Mouse (Mus musculus) spleen, adult 2 months (tissue): ENCODE measurements around the gene Myadm. TPM values are rescaled to one million over a fixed set of nuclear protein-coding genes. Genes with fewer than 3 reads are reported as not detected.

ENCODE experiments used
- DNase-seq, 2 experiments: peaks; one replicate each; pipeline versions ENCODE4 v3.0.0 to v3.0.0-alpha.2; 2012 to 2021; ENCODE audit warnings: low spot score in 2 of 2, low read depth in 1 of 2
- H3K27ac ChIP-seq: fragments of 200-500 bp; 2 replicates; pipeline ENCODE4 v1.5.1; 2012; ENCODE audit warnings: low read length, inconsistent platforms; ENCODE audit not compliant: insufficient read depth
- H3K27me3 ChIP-seq: fragments of 200-500 bp; 2 replicates; pipeline ENCODE4 v1.6.1; 2012; ENCODE audit warnings: mild to moderate bottlenecking, moderate library complexity, low read length, inconsistent platforms; ENCODE audit not compliant: control insufficient read depth, insufficient read depth
- H3K36me3 ChIP-seq: fragments of 200-500 bp; 2 replicates; pipeline ENCODE4 v1.6.1; 2012; ENCODE audit warnings: mild to moderate bottlenecking, low read length, inconsistent platforms; ENCODE audit not compliant: control insufficient read depth, insufficient read depth
- H3K4me1 ChIP-seq: fragments of 200-500 bp; 2 replicates; pipeline ENCODE4 v1.6.1; 2011; ENCODE audit warnings: inconsistent platforms; ENCODE audit not compliant: control insufficient read depth, insufficient read depth, insufficient read length
- H3K4me3 ChIP-seq: fragments of 200-500 bp; 2 replicates; pipeline ENCODE4 v1.5.1; 2011; ENCODE audit warnings: mild to moderate bottlenecking, inconsistent platforms; ENCODE audit not compliant: insufficient read depth, insufficient read length; ENCODE audit errors: extremely low read depth
- CTCF ChIP-seq: fragments of 200-500 bp; IDR thresholded peaks from 2 replicates; pipeline ENCODE4 v1.5.1; 2011; ENCODE audit warnings: mild to moderate bottlenecking, inconsistent platforms; ENCODE audit not compliant: insufficient read depth, insufficient read length, insufficient replicate concordance; ENCODE audit errors: extremely low read depth
- POLR2A ChIP-seq: fragments of 200-500 bp; IDR thresholded peaks from 2 replicates; pipeline ENCODE4 v1.6.1; 2011; ENCODE audit warnings: low read depth, low read length, inconsistent platforms
- WGBS: fragments of 180-500 bp; shearing (Covaris S2); methylation state at CpG from one replicate; pipeline ENCODE4 v1.1.7; 2018; 5-methylcytosine and 5-hydroxymethylcytosine counted together
- polyA plus RNA-seq: library from polyadenylated mRNA; depleted of rRNA; stranded (reverse); fragments of >200 nt; gene quantifications from 2 replicates; pipeline ENCODE4 v1.2.3, GENCODE M21; 2012

Gene Myadm
- polyA plus RNA-seq, 1 experiment = 126 TPM

DNA sequence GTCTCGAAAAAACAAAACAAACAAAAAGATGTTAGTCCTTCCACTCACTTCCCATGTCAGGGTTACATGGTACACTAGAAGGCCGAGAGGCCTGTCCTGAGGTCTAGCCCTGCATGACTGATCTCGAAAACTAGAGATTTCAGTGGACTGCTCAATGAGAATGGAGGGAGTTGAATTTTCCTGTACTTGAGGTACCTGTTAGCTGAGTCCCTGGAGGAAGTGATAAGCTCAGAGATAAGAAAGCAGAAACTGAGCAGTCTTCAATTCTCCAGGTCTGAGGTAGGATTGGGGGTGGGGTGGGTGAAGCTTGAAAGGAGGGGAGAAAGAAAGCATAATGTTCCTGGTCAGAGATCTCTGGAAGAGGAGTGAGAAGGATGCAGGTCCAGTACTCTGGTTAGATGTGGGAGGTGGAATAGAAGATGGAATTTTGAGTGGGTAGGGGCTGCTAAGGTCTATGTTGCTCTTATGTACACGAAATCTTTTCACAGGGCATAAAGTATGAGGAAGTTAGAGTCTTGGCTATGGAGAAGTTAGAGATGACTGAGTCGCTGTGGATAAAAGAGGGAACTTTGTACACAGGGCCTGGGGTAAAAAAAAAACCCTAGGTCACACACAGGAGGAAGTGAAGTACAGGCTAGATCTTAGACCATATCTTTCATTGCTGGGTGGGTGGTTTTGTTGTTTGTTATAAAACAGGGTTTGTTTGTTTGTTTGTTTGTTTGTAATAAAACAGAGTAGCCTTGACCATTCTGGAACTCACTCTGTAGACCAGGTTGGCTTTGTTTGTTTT lies 6.6 kb downstream of the Myadm start:
- peak overlapping the region; percentile 50; the same call in 1 of the 2 replicates for H3K27ac ChIP-seq
- peaks cover 13% of the 10 kb centered on the region for H3K36me3 ChIP-seq
- 44% methylated on average over 5 of the region's 5 CpGs for WGBS
- peaks cover 17% of the 10 kb centered on the region; the same call in 1 of the 2 replicates for H3K4me1 ChIP-seq
- TF ChIP-seq CTCF (no peak), POLR2A (no peak)
- no peaks in the 10 kb centered on the region for H3K27me3 ChIP-seq
- no peak overlapping the region for H3K4me3 ChIP-seq
- no peak for DNase-seq

DNA sequence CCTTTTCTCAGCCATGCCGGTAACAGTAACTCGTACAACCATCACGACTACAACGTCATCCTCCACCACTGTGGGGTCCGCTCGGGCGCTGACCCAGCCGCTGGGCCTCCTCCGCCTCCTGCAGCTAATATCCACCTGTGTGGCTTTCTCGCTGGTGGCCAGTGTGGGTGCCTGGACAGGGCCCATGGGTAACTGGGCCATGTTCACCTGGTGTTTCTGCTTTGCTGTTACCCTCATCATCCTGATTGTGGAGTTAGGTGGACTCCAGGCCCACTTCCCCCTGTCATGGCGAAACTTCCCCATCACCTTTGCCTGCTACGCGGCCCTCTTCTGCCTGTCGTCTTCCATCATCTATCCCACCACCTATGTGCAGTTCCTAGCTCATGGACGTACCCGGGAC lies 7.8 kb downstream of the Myadm start:
- TF ChIP-seq POLR2A = no peak
- no peak for TF ChIP-seq CTCF
- DNase-seq = no peak
- 92% methylated on average over 16 of the region's 16 CpGs for WGBS
- H3K27ac ChIP-seq = no peak overlapping the region
- peaks cover 12% of the 10 kb centered on the region; the same call in 1 of the 2 replicates for H3K4me1 ChIP-seq
- H3K36me3 ChIP-seq = peaks cover 13% of the 10 kb centered on the region
- H3K4me3 ChIP-seq = no peak overlapping the region
- H3K27me3 ChIP-seq = no peaks in the 10 kb centered on the region

DNA sequence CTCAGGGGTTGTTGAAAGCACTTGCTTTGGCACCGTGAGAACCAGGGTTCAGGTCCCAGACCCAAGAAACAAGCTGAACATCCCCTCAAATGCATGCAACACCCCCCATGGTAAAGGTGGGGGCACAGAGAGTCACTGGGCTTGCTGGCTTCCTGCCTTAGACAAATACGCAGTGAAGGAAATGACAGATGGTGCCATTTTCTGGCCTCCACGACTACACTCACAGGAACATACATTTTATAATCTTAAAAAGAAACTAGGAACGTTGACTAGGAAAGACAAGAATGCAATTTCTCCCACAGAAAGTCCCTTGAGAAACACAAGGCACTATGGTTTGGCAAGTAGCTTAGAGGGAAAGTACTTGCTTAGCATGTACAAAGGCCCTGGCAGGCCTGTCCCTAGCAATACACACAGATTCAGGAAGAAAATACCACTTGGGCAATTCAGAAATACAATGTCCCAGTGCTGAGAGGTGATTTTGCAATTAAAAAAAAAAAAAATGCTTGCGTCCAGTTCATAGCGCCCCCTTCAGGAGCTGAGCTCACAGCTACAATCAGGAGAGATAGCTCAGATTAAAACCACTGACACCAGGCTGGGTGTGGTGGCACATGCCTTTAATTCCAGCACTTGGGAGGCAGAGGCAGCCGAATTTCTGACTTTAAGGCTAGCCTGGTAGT lies 11.2 kb downstream of the Myadm start:
- Histone ChIP-seq H3K27ac (no peak overlapping the region), H3K4me3 (no peak overlapping the region), H3K36me3 (peaks cover 13% of the 10 kb centered on the region), H3K4me1 (peaks cover 18% of the 10 kb centered on the region; the same call in 1 of the 2 replicates), H3K27me3 (peaks cover 5% of the 10 kb centered on the region)
- 60% methylated on average over 7 of the region's 7 CpGs for WGBS
- no peak for DNase-seq
- TF ChIP-seq POLR2A (no peak), CTCF (no peak)

DNA sequence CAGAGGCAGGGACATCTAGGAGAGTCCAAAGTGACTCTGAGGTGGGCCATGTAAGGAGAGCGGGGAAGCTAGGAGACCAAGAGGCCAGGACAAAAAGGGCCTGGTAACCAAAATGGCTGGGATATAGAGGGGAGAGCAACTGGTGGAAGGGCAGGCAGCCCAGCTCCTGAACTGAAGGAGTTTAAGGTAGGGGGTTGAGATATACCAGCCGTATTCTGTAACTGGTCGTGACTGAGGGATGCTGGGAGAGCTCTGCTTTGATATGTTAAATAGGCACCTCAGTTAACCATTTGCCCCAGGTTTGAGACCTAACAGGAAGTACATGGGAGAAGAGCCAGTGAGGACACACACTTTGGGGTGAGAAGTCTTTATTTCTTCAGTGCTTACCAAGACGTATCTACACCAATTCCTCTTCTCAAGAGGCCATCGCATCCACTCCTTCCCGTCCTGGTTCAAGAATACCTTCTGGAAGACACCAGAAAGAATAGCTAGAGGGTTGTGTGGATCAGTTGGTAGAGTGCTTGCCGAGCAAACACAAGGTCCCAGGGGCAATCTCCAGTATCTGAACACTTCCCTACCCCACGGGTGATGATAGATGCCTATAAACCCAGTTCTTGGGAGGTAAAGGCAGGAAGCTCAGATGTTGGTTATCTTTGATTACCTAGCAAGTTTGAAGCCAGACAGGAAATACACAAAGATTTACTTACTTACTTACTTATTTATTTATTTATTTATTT lies 12.2 kb downstream of the Myadm start:
- no peak for DNase-seq
- WGBS = 72% methylated on average over 8 of the region's 8 CpGs
- Histone ChIP-seq H3K36me3 (peaks cover 13% of the 10 kb centered on the region), H3K27me3 (peaks cover 5% of the 10 kb centered on the region), H3K4me1 (peaks cover 17% of the 10 kb centered on the region; the same call in 1 of the 2 replicates), H3K4me3 (no peak overlapping the region), H3K27ac (no peak overlapping the region)
- TF ChIP-seq POLR2A = no peak
- TF ChIP-seq CTCF = no peak

DNA sequence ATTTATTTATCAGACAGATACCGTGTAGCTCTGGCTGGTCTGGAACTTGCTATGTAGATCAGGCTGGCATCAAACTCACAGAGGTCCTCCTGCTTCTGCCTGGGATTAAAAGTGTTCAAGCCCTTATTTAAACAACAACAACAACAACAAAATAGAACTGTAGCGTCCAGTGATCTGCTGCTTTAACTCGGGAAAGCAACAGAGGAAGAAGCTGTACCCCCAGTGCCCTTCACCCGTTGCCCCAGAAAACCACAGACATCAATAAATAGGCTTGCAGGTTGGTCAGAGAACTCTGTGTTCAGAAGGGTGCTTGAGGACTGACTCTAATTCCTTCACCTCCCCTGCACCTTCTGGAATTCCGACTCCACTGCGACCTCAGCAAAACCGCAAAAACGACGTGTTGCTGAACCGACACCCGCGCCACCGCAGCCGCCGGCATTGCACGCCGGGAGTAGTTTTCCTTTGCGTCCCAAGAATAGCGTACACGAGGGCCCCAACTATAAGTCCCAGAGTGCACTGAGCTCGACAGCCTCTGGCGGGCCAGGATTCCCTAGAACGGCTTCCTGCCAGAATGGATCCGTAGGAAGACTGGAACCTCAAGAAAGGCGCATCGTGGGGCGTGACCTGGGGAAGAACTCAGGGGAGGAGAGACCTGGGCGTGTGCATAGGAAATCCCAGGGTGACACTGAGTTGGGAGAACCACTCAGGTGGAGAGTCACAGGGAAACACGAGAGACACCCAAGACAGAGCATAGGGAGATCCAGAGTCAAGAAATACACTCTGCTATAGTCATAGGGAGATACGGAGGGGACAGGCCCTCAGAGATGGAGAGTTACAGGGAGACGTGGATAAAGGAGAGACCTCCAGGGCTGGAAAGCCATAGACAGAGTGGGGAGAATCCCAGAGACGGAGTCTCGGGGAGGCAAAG lies 13.0 kb downstream of the Myadm start:
- Histone ChIP-seq H3K36me3 (peaks cover 12% of the 10 kb centered on the region), H3K4me1 (peaks cover 15% of the 10 kb centered on the region; the same call in 1 of the 2 replicates), H3K27ac (no peak overlapping the region), H3K4me3 (peak overlapping the region; percentile 34), H3K27me3 (peaks cover 5% of the 10 kb centered on the region)
- 8% methylated on average over 33 of the region's 33 CpGs for WGBS
- TF ChIP-seq CTCF (no peak), POLR2A (no peak)
- no peak for DNase-seq
